Mouse (Mus musculus) CH12.LX (cell line): Measurements from ENCODE around the gene Lrrc75a. TPM values are rescaled to one million over a fixed set of nuclear protein-coding genes. Genes with fewer than 3 reads are reported as not detected.

ENCODE experiments used
- DNase-seq: peaks from one replicate; pipeline ENCODE4 v3.0.0-alpha.2; 2013; ENCODE audit errors: extremely low read depth
- H3K27ac ChIP-seq: 2 replicates; pipeline ENCODE4 v1.5.1; 2012; ENCODE audit warnings: low read depth, mild to moderate bottlenecking, control low read depth, moderate library complexity; ENCODE audit not compliant: insufficient read depth
- H3K27me3 ChIP-seq: replicated peaks from 2 replicates; pipeline ENCODE3; 2012; ENCODE audit warnings: inconsistent platforms
- H3K36me3 ChIP-seq, 2 experiments: replicated peaks in 1 of 2; 2 replicates each; pipeline versions ENCODE3 to v1.6.1; 2012; ENCODE audit warnings: inconsistent platforms in 1 of 2, low read length in 1 of 2, mild to moderate bottlenecking in 1 of 2, mixed read lengths in 1 of 2, moderate library complexity in 1 of 2; ENCODE audit not compliant: control insufficient read depth in 1 of 2, insufficient read depth in 1 of 2
- H3K4me1 ChIP-seq, 2 experiments: 2 replicates each; pipeline ENCODE4 v1.6.1; 2012; ENCODE audit warnings: inconsistent platforms in 1 of 2, moderate library complexity in 1 of 2; ENCODE audit not compliant: insufficient read depth in 2 of 2, control insufficient read depth in 1 of 2
- H3K4me2 ChIP-seq: 2 replicates; pipeline ENCODE4 v1.6.1; 2012; ENCODE audit warnings: low read depth, mild to moderate bottlenecking, control low read depth; ENCODE audit not compliant: poor library complexity, insufficient read depth, severe bottlenecking
- H3K4me3 ChIP-seq, 3 experiments: fragments of 150-350 bp in 1 of 3; sonication (generic) in 1 of 3; replicated peaks in 1 of 3; 2 replicates each; pipeline versions ENCODE3 to v1.5.1; 2011 to 2012; ENCODE audit warnings: low read depth in 2 of 3, low read length in 2 of 3, mild to moderate bottlenecking in 2 of 3, moderate library complexity in 2 of 3, control low read depth in 1 of 3, improper control_type of control experiment in 1 of 3, inconsistent platforms in 1 of 3, mixed read lengths in 1 of 3; ENCODE audit not compliant: poor library complexity in 1 of 3
- H3K79me2 ChIP-seq: replicated peaks from 2 replicates; pipeline ENCODE4 v1.6.1; 2012; ENCODE audit warnings: mild to moderate bottlenecking, moderate library complexity; ENCODE audit not compliant: control insufficient read depth, poor library complexity, insufficient read depth, severe bottlenecking; ENCODE audit errors: extremely low read depth
- H3K9ac ChIP-seq: 2 replicates; pipeline ENCODE4 v1.6.1; 2012; ENCODE audit warnings: low read depth, mild to moderate bottlenecking, control low read depth, moderate library complexity; ENCODE audit not compliant: insufficient read depth
- H3K9me3 ChIP-seq: replicated peaks from 2 replicates; pipeline ENCODE3; 2012; ENCODE audit warnings: low read length, inconsistent platforms, mixed read lengths
- BHLHE40 ChIP-seq: IDR thresholded peaks from 2 replicates; pipeline ENCODE4 v1.6.1; 2011; ENCODE audit warnings: mild to moderate bottlenecking, low read depth, low read length, improper control_type of control experiment
- CHD2 ChIP-seq: IDR thresholded peaks from 2 replicates; pipeline ENCODE4 v1.6.1; 2011; ENCODE audit warnings: low read length, improper control_type of control experiment
- CTCF ChIP-seq, 2 experiments: IDR thresholded peaks in 1 of 2; conservative IDR thresholded peaks in 1 of 2; 2 replicates each; pipeline ENCODE4 v1.5.1; 2011 to 2012; ENCODE audit warnings: low read depth in 2 of 2, low read length in 2 of 2, improper control_type of control experiment in 1 of 2, inconsistent platforms in 1 of 2, mild to moderate bottlenecking in 1 of 2, moderate library complexity in 1 of 2
- ELF1 ChIP-seq: IDR thresholded peaks from 2 replicates; pipeline ENCODE4 v1.6.1; 2014; ENCODE audit warnings: low read depth, mild to moderate bottlenecking, inconsistent platforms, low read length, improper control_type of control experiment
- EP300 ChIP-seq: IDR thresholded peaks from 2 replicates; pipeline ENCODE4 v1.6.1; 2011; ENCODE audit warnings: low read length, improper control_type of control experiment
- ETS1 ChIP-seq: conservative IDR thresholded peaks from 2 replicates; pipeline ENCODE4 v1.6.1; 2012; ENCODE audit warnings: low read depth, mild to moderate bottlenecking, inconsistent platforms, low read length, improper control_type of control experiment, moderate library complexity
- GABPA ChIP-seq: IDR thresholded peaks from 2 replicates; pipeline ENCODE4 v1.6.1; 2012; ENCODE audit warnings: low read depth, low read length, improper control_type of control experiment, inconsistent platforms; ENCODE audit not compliant: insufficient replicate concordance
- HCFC1 ChIP-seq: IDR thresholded peaks from 2 replicates; pipeline ENCODE4 v1.6.1; 2012; ENCODE audit warnings: low read depth, mild to moderate bottlenecking, inconsistent platforms, low read length, improper control_type of control experiment
- IRF4 ChIP-seq: IDR thresholded peaks from 2 replicates; pipeline ENCODE4 v1.6.1; 2014; ENCODE audit warnings: low read depth, mild to moderate bottlenecking, inconsistent platforms, low read length, improper control_type of control experiment
- JUN ChIP-seq: IDR thresholded peaks from 2 replicates; pipeline ENCODE4 v1.6.1; 2011; ENCODE audit warnings: low read depth, mild to moderate bottlenecking, low read length, improper control_type of control experiment, moderate library complexity; ENCODE audit not compliant: insufficient read depth
- JUND ChIP-seq: conservative IDR thresholded peaks from 2 replicates; pipeline ENCODE4 v1.6.1; 2011; ENCODE audit warnings: low read depth, low read length, improper control_type of control experiment
- KAT2A ChIP-seq: IDR thresholded peaks from 2 replicates; pipeline ENCODE4 v1.6.1; 2012; ENCODE audit warnings: low read length, improper control_type of control experiment, inconsistent platforms; ENCODE audit not compliant: insufficient replicate concordance
- MAX ChIP-seq: IDR thresholded peaks from 2 replicates; pipeline ENCODE4 v1.6.1; 2011; ENCODE audit warnings: low read length, improper control_type of control experiment
- MEF2A ChIP-seq: IDR thresholded peaks from 2 replicates; pipeline ENCODE4 v1.6.1; 2014; ENCODE audit warnings: low read depth, mild to moderate bottlenecking, inconsistent platforms, low read length, improper control_type of control experiment, borderline replicate concordance
- NELFE ChIP-seq: IDR thresholded peaks from 2 replicates; pipeline ENCODE4 v1.6.1; 2011; ENCODE audit warnings: low read depth, low read length, improper control_type of control experiment
- NRF1 ChIP-seq: IDR thresholded peaks from 2 replicates; pipeline ENCODE4 v1.6.1; 2014; ENCODE audit warnings: low read depth, mild to moderate bottlenecking, inconsistent platforms, low read length, improper control_type of control experiment, moderate library complexity
- PAX5 ChIP-seq: IDR thresholded peaks from 2 replicates; pipeline ENCODE4 v1.6.1; 2012; ENCODE audit warnings: low read length, inconsistent platforms, mixed read lengths
- POLR2A ChIP-seq: IDR thresholded peaks from 2 replicates; pipeline ENCODE4 v1.6.1; 2011; ENCODE audit warnings: low read depth, mild to moderate bottlenecking, improper control_type of control experiment, low read length
- POLR2AphosphoS2 ChIP-seq: IDR thresholded peaks from 2 replicates; pipeline ENCODE4 v1.6.1; 2011; ENCODE audit warnings: low read depth, low read length, improper control_type of control experiment
- RAD21 ChIP-seq: IDR thresholded peaks from 2 replicates; pipeline ENCODE4 v1.6.1; 2011; ENCODE audit warnings: low read depth, mild to moderate bottlenecking, low read length, improper control_type of control experiment, moderate library complexity
- SIN3A ChIP-seq: IDR thresholded peaks from 2 replicates; pipeline ENCODE4 v1.6.1; 2012; ENCODE audit warnings: low read length, improper control_type of control experiment, inconsistent platforms
- UBTF ChIP-seq: IDR thresholded peaks from 2 replicates; pipeline ENCODE4 v1.6.1; 2012; ENCODE audit warnings: low read depth, mild to moderate bottlenecking, inconsistent platforms, low read length, improper control_type of control experiment, moderate library complexity
- USF1 ChIP-seq: IDR thresholded peaks from 2 replicates; pipeline ENCODE4 v1.6.1; 2014; ENCODE audit warnings: low read depth, mild to moderate bottlenecking, inconsistent platforms, low read length, improper control_type of control experiment
- USF2 ChIP-seq: conservative IDR thresholded peaks from 2 replicates; pipeline ENCODE4 v1.6.1; 2011; ENCODE audit warnings: low read depth, low read length, improper control_type of control experiment
- ZKSCAN1 ChIP-seq: IDR thresholded peaks from 2 replicates; pipeline ENCODE4 v1.6.1; 2012; ENCODE audit warnings: low read depth, inconsistent platforms, low read length, improper control_type of control experiment, borderline replicate concordance
- ZMIZ1 ChIP-seq: IDR thresholded peaks from 2 replicates; pipeline ENCODE4 v1.6.1; 2012; ENCODE audit warnings: low read depth, mild to moderate bottlenecking, inconsistent platforms, low read length, improper control_type of control experiment
- ZNF384 ChIP-seq: IDR thresholded peaks from 2 replicates; pipeline ENCODE4 v1.6.1; 2012; ENCODE audit warnings: low read depth, low read length, improper control_type of control experiment, inconsistent platforms
- dilution Hi-C: fragments of 300-500 bp; cut with MboI; formaldehyde crosslinking; loops from 2 replicates; pipeline ENCODE4 v1.14.3; 2020; ENCODE audit warnings: low sequenced_read_pairs; ENCODE audit not compliant: extremely low pct_unique_long_range_greater_than_20kb, extremely low pct_ligation_motif_present
- in situ Hi-C: fragments of 300-500 bp; cut with MboI; formaldehyde crosslinking; loops from 3 replicates; pipeline ENCODE4 v1.14.3; 2019; ENCODE audit warnings: low sequenced_read_pairs, low pct_ligation_motif_present, low pct_unique_long_range_greater_than_20kb, mixed read lengths
- polyA plus RNA-seq: library from polyadenylated mRNA; unstranded; fragments of >175 nt; gene quantifications from 2 replicates; pipeline ENCODE4 v1.2.1, GENCODE M21; 2012; ENCODE audit warnings: low read depth; ENCODE audit not compliant: insufficient read length
- total RNA-seq, 2 experiments: library from RNA; depleted of rRNA; stranded (reverse); fragments of 300-350 nt in 1 of 2; fragments of >200 nt in 1 of 2; gene quantifications; 2 replicates each; pipeline ENCODE4 v1.2.3; 2012 to 2014

The Lrrc75a gene
- total and polyA plus RNA-seq, 3 experiments = 1.3 to 12.6 (median 1.8) TPM

- no peak for DNase-seq
- dilution Hi-C loops = no loop called here
- Histone ChIP-seq H3K4me3 (no peak overlapping the region), H3K27ac (no peak overlapping the region), H3K27me3 (no peaks in the 10 kb centered on the region), H3K9ac (no peak overlapping the region), H3K4me1 (peaks cover 7 to 28% of the 10 kb centered on the region in 2 experiments), H3K79me2 (no peaks in the 10 kb centered on the region), H3K36me3 (no peaks in the 10 kb centered on the region), H3K9me3 (no peaks in the 10 kb centered on the region), H3K4me2 (no peak overlapping the region)
- no peak for TF ChIP-seq MAX
- no peak for TF ChIP-seq ELF1
- TF ChIP-seq USF2 = no peak
- TF ChIP-seq POLR2AphosphoS2 = no peak
- TF ChIP-seq CTCF (conservative IDR thresholded peaks at IDR 0.05 in 1 of 2, IDR thresholded peaks at IDR 0.05 in 1 of 2; ENCODE audit: low read depth in 2 of 2, low read length in 2 of 2) = no peak
- no peak for TF ChIP-seq MEF2A
- no peak for TF ChIP-seq GABPA
- no peak for TF ChIP-seq SIN3A
- no peak for TF ChIP-seq NELFE
- no peak for TF ChIP-seq EP300
- TF ChIP-seq RAD21 = no peak
- no peak for TF ChIP-seq IRF4
- TF ChIP-seq ZKSCAN1 = no peak
- TF ChIP-seq CHD2 = no peak
- no peak for TF ChIP-seq NRF1
- no peak for TF ChIP-seq BHLHE40
- TF ChIP-seq UBTF = no peak
- TF ChIP-seq PAX5 = no peak
- in situ Hi-C loops = no loop called here
These were observed 9.9 kb downstream of the Lrrc75a start for GRCm38 (mm10) chr11:62638402-62638801.

DNA sequence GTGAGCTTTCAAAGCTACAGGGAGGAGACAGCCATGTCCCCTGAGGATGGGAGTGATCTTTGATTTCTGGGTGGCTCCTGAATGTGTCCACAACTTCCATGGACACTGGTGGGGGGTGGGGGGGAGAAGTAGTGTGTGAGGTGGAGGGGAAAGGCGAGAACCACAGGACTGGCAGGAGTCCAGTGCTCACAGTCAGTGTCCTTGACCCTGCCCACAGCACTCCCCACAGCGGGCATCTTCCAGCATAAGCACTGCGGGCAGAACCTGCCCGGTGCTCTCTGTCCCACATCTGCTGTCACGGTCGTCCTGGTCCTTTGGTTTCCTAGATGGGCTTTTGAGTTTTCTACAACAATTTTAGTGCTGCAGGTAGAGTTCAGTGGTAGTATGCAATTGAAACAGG, 10.5 kb downstream of the Lrrc75a start:
- dilution Hi-C loops = no loop called here
- H3K27ac ChIP-seq = no peak overlapping the region
- H3K4me2 ChIP-seq = no peak overlapping the region

More for the DNA sequence above, 10.5 kb downstream of the Lrrc75a start:
- no peaks in the 10 kb centered on the region for H3K9me3 ChIP-seq
- no peaks in the 10 kb centered on the region for H3K36me3 ChIP-seq
- H3K79me2 ChIP-seq = no peaks in the 10 kb centered on the region
- H3K9ac ChIP-seq = no peak overlapping the region
- no peaks in the 10 kb centered on the region for H3K27me3 ChIP-seq
- DNase-seq = no peak
- peaks cover 3 to 22% of the 10 kb centered on the region in 2 experiments; a peak in 3 of 4 replicates for H3K4me1 ChIP-seq
- no peak for TF ChIP-seq HCFC1
- TF ChIP-seq NELFE = no peak
- TF ChIP-seq JUN = no peak
- no peak for TF ChIP-seq ETS1
- TF ChIP-seq ZNF384 = no peak
- TF ChIP-seq USF2 = no peak
- no peak for TF ChIP-seq JUND
- TF ChIP-seq POLR2AphosphoS2 = no peak
- TF ChIP-seq RAD21 = no peak
- TF ChIP-seq USF1 = no peak
- TF ChIP-seq KAT2A = no peak
- no peak for TF ChIP-seq POLR2A
- no peak for TF ChIP-seq ZMIZ1
- TF ChIP-seq, all 38 proteins: peak for 0
- in situ Hi-C loops = no loop called here
- no peak overlapping the region for H3K4me3 ChIP-seq
